Mouse (Mus musculus) lung, postnatal 0 days (tissue): ENCODE results near the gene Agpat2.

Experiments
- CTCF ChIP-seq: IDR thresholded peaks from 2 replicates; pipeline ENCODE4 v1.5.1; 2016; ENCODE audit warnings: antibody characterized with exemption, mild to moderate bottlenecking
- EP300 ChIP-seq: IDR thresholded peaks from 2 replicates; pipeline ENCODE4 v1.6.1; 2016; ENCODE audit warnings: antibody characterized with exemption, mild to moderate bottlenecking, control low read depth

- TF ChIP-seq CTCF (no peak), EP300 (no peak)
These were observed 2.4 kb upstream of the Agpat2 start for GRCm38 (mm10) chr2:26606579-26606978.
